Comparison of ENCODE assay signal across 10 mouse cellular contexts in the genomic region with DNA sequence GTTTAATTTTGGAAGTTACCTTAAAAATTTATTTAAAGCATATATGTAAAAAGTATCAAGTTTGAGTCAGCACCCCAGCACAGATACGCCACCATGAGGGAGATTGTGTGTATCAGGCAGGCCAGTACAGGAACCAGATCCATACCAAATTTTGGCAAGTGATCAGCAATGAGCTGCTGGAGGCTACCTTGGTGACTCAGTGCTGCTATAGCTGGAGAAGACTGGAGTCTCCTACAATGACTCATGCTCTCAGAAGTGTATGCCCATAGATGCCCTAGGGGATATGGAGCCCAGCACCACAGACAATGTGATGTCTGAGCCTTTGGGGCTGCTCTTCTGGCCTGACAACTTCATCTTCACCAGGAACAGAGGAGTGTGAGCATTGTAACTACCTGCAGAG.
"Had no signal": no experiment of that assay in that cellular context is flagged by ENCODE, and none has a peak within 500 bp of the region (broad histone marks: within the 10 kb centered on the region; RNA-seq: fewer than 3 reads in every experiment).

No protein-coding gene starts in this region.

- DNase-seq: kidney, postnatal 25 days; left cerebral cortex, postnatal 4 days; lung, postnatal 10 days; lung, postnatal 36 days; right cerebral cortex, adult 18-20 months; right cerebral cortex, postnatal 14 days; right cerebral cortex, postnatal 4 days; thymus, adult 2 months; thymus, postnatal 14 days; thymus, postnatal 4 days had no signal
